8 mouse cellular contexts compared by ENCODE assay signal in the genomic region with DNA sequence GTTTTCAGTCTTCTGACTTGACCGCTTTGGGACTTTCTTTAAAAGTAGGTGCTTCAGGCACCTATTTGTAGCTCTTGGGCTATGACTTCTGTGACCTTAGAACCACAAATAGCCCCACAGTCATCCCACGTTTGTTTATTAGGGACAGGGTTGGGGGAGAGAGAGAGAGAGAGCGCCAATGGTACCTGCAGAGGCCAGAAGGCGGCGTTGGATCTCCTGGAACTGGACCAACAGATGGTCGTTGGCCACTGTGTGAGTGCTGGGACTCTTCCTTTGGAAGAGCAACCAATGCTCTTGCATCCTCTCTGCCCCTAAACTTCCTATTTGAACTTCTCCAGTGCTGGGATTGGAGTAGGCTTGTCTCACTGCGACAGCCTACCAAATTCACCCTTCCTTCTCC. TPM values are rescaled to one million over a fixed set of nuclear protein-coding genes. Genes with fewer than 3 reads are reported as not detected.
DNase-seq lines count a peak whose midpoint lies in the region; ATAC-seq lines count a peak whose summit lies in the region.

No protein-coding gene starts in this region.

- peak overlapping the region; percentile 62 for H3K4me2 ChIP-seq in heart, embryonic 12.5 days
- peak overlapping the region; percentile 49; the same call in 1 of the 2 replicates for H3K4me2 ChIP-seq in neural tube, embryonic 12.5 days (replicated peaks)
- H3K4me2 ChIP-seq in limb, embryonic 12.5 days, result peak overlapping the region; percentile 48

- H3K4me3 ChIP-seq in heart, embryonic 12.5 days, result no peak overlapping the region
- H3K4me3 ChIP-seq in neural tube, embryonic 12.5 days, result no peak overlapping the region
- H3K4me3 ChIP-seq in limb, embryonic 12.5 days (replicated peaks), result no peak overlapping the region

- H3K9me3 ChIP-seq in heart, embryonic 12.5 days (replicated peaks), result no peaks in the 10 kb centered on the region
- H3K9me3 ChIP-seq in neural tube, embryonic 12.5 days, result no peaks in the 10 kb centered on the region
- H3K9me3 ChIP-seq in limb, embryonic 12.5 days, result no peaks in the 10 kb centered on the region

- no peaks in the 10 kb centered on the region for H3K27me3 ChIP-seq in heart, embryonic 12.5 days (replicated peaks)
- no peaks in the 10 kb centered on the region for H3K27me3 ChIP-seq in neural tube, embryonic 12.5 days (replicated peaks)
- H3K27me3 ChIP-seq in limb, embryonic 12.5 days, result no peaks in the 10 kb centered on the region

- DNase-seq in heart, adult 9 months (ENCODE audit: low spot score in 2 of 2), result no peak
- DNase-seq in neural tube, embryonic 10.5 days (ENCODE audit: extremely low spot score, low spot score), result no peak
- peak; percentile 64 for DNase-seq in testis, postnatal 10 days (ENCODE audit: low spot score)
- no peak for DNase-seq in layer of hippocampus, adult 8-10 months (ENCODE audit: low spot score in 2 of 2)
- no peak for DNase-seq in right cerebral cortex, adult 2 months (ENCODE audit: low spot score in 2 of 2)

- H3K27ac ChIP-seq in heart, embryonic 12.5 days (ENCODE audit: poor library complexity, severe bottlenecking), result peak overlapping the region; percentile 96
- no peak overlapping the region for H3K27ac ChIP-seq in neural tube, embryonic 12.5 days
- H3K27ac ChIP-seq in limb, embryonic 12.5 days, result peak overlapping the region; percentile 86

- H3K9ac ChIP-seq in heart, embryonic 12.5 days, result 0 out of 2 replicates have a peak overlapping the region, but pooled peaks have one; percentile 23
- no peak overlapping the region for H3K9ac ChIP-seq in neural tube, embryonic 12.5 days
- H3K9ac ChIP-seq in limb, embryonic 12.5 days (replicated peaks), result no peak overlapping the region

- ATAC-seq in heart, embryonic 12.5 days (ENCODE audit: insufficient number of reproducible peaks, low FRiP score), result no peak
- no peak for ATAC-seq in neural tube, embryonic 12.5 days (ENCODE audit: low FRiP score, low read depth)
- no peak for ATAC-seq in limb, embryonic 12.5 days (ENCODE audit: insufficient number of reproducible peaks, insufficient read depth, low FRiP score, low TSS enrichment, low read depth)

- 20% methylated on average over 7 of the region's 7 CpGs for WGBS in heart, embryonic 12.5 days
- WGBS in neural tube, embryonic 12.5 days, result 28% methylated on average over 7 of the region's 7 CpGs
- 25% methylated on average over 7 of the region's 7 CpGs for WGBS in limb, embryonic 12.5 days

- H3K36me3 ChIP-seq in heart, embryonic 12.5 days, result no peaks in the 10 kb centered on the region
- no peaks in the 10 kb centered on the region for H3K36me3 ChIP-seq in neural tube, embryonic 12.5 days
- no peaks in the 10 kb centered on the region for H3K36me3 ChIP-seq in limb, embryonic 12.5 days

- H3K4me1 ChIP-seq in heart, embryonic 12.5 days (replicated peaks), result peaks cover 64% of the 10 kb centered on the region
- H3K4me1 ChIP-seq in neural tube, embryonic 12.5 days, result peaks cover 47% of the 10 kb centered on the region
- peaks cover 53% of the 10 kb centered on the region for H3K4me1 ChIP-seq in limb, embryonic 12.5 days (replicated peaks)

RNA-seq across cellular contexts. Expression of a gene that starts 8.1 kb away (rescaled TPM):
- 20.3 and 21.4 TPM in 2 replicates for polyA plus RNA-seq in heart, embryonic 12.5 days (2016; fragmentation: Nextera tagmentation; extraction: Ambion mirVana)
- 37.0 and 40.8 TPM in 2 replicates for polyA plus RNA-seq in neural tube, embryonic 12.5 days (2016; fragmentation: Nextera tagmentation; extraction: Ambion mirVana)
- 32.7 and 35.3 TPM in 2 replicates for polyA plus RNA-seq in limb, embryonic 12.5 days (2016; fragmentation: Nextera tagmentation; extraction: Ambion mirVana)
- total RNA-seq in layer of hippocampus, adult 8-10 months (2022), result 100 to 1,000 TPM; 140 to 201 (median 177) TPM

RNA-seq across cellular contexts. Expression of a gene that starts 12.1 kb away (rescaled TPM):
- polyA plus RNA-seq in heart, embryonic 12.5 days (2016; fragmentation: Nextera tagmentation; extraction: Ambion mirVana), result 6.4 TPM in 2 replicates
- 1.5 and 2.1 TPM in 2 replicates for polyA plus RNA-seq in neural tube, embryonic 12.5 days (2016; fragmentation: Nextera tagmentation; extraction: Ambion mirVana)
- polyA plus RNA-seq in limb, embryonic 12.5 days (2016; fragmentation: Nextera tagmentation; extraction: Ambion mirVana), result 0.79 and 1.0 TPM in 2 replicates
- total RNA-seq in layer of hippocampus, adult 8-10 months (2022), result 10 to 100 TPM; 86.6 to 99.6 (median 92.7) TPM

RNA-seq across cellular contexts. Expression of a gene that starts 17.5 kb away (rescaled TPM):
- polyA plus RNA-seq in heart, embryonic 12.5 days (2016; fragmentation: Nextera tagmentation; extraction: Ambion mirVana), result 31.8 and 33.3 TPM in 2 replicates
- 65.1 and 68.5 TPM in 2 replicates for polyA plus RNA-seq in neural tube, embryonic 12.5 days (2016; fragmentation: Nextera tagmentation; extraction: Ambion mirVana)
- polyA plus RNA-seq in limb, embryonic 12.5 days (2016; fragmentation: Nextera tagmentation; extraction: Ambion mirVana), result 48.1 and 54.1 TPM in 2 replicates
- total RNA-seq in layer of hippocampus, adult 8-10 months (2022), result 10 to 100 TPM; 50.5 to 64.9 (median 59.4) TPM

RNA-seq across cellular contexts. Expression of a gene that starts 46.8 kb away (rescaled TPM):
- 27.0 and 29.8 TPM in 2 replicates for polyA plus RNA-seq in heart, embryonic 12.5 days (2016; fragmentation: Nextera tagmentation; extraction: Ambion mirVana)
- polyA plus RNA-seq in neural tube, embryonic 12.5 days (2016; fragmentation: Nextera tagmentation; extraction: Ambion mirVana), result 56.9 and 67.0 TPM in 2 replicates
- polyA plus RNA-seq in limb, embryonic 12.5 days (2016; fragmentation: Nextera tagmentation; extraction: Ambion mirVana), result 22.3 and 24.9 TPM in 2 replicates
- 100 to 1,000 TPM; 919 to 985 (median 938) TPM for total RNA-seq in layer of hippocampus, adult 8-10 months (2022)

RNA-seq across cellular contexts. Expression of a gene that starts 49.4 kb away (rescaled TPM):
- 0.51 and 1.0 TPM in 2 replicates for polyA plus RNA-seq in heart, embryonic 12.5 days (2016; fragmentation: Nextera tagmentation; extraction: Ambion mirVana)
- 4.4 and 4.7 TPM in 2 replicates for polyA plus RNA-seq in neural tube, embryonic 12.5 days (2016; fragmentation: Nextera tagmentation; extraction: Ambion mirVana)
- 2.5 and 3.3 TPM in 2 replicates for polyA plus RNA-seq in limb, embryonic 12.5 days (2016; fragmentation: Nextera tagmentation; extraction: Ambion mirVana)
- total RNA-seq in layer of hippocampus, adult 8-10 months (2022), result 100 to 1,000 TPM; 171 to 203 (median 197) TPM
